Mouse (Mus musculus): ENCODE results near the gene Ttc24. TPM values are rescaled to one million over a fixed set of nuclear protein-coding genes. Genes with fewer than 3 reads are reported as not detected.

Gene Ttc24
- total RNA-seq, 2 experiments from 2014 or later, result not detected

GRCm38 (mm10) chr3:88023192-88024074 lies 54.7 kb downstream of the Ttc24 start:
- H3K27ac ChIP-seq, result peak overlapping the region; percentile 60; the same call in 1 of the 2 replicates
- TF ChIP-seq CTCF (conservative IDR thresholded peaks at IDR 0.05), result peak; percentile 51
- DNase-seq (ENCODE audit: low spot score in 2 of 2), result no peak
- H3K4me3 ChIP-seq, result peak overlapping the region; percentile 60

DNA sequence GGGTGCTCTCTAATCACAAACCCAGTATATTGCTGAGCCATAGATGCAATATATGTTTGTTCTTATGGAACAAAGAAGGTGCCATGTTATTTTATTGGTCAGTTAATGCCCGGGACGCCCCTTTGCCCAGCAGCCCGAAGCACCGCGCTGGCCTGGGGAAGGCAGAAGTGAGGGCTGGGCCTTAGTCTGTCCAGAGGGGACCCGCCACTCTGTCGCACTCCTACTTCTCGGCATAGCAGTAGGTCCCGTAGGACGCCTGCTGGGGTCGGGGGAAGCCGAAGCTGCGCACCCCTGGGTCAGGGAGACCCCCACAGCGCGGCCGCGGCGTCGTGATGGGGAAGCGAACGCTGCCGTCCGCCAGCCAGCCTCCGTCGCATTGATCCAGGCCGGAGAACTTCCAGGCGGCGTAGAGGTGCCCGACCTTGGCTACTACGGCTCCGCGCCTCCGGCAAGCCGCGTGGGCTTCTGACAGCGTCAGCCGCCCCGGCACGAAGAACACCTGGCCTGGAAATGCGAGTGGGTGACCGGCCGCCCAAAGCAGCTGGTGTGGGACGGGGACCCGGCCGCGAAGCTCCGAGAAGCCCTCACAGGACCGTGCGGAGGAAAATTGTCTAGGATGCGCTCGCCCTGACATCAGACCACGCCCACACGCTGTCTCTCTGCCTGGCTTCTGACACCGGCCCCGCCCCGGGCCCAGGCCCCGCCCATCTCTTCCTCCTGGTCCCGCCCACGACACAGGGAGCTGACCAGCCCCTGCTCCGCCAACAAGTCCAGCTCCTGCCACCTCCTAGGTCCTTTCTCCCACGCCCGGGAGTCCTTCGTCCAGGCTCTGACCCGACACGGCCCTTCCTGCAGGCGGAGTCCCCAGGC lies 55.5 kb downstream of the Ttc24 start:
- peak overlapping the region; percentile 60; the same call in 1 of the 2 replicates for H3K27ac ChIP-seq
- DNase-seq (ENCODE audit: low spot score in 2 of 2), result peak; percentile 75 to 76
- TF ChIP-seq CTCF (conservative IDR thresholded peaks at IDR 0.05), result no peak
- peak overlapping the region; percentile 60 for H3K4me3 ChIP-seq

Other genes starting within 250 kb of the Ttc24 start
- gene Sh2d2a, start 231.5 kb downstream of the Ttc24 start, total RNA-seq (2021), result not detected
- gene Prcc, start 192.7 kb downstream of the Ttc24 start, total RNA-seq (2021), result 10 to 100 TPM; 58.0 to 60.0 TPM
- gene Hdgf, start 172.0 kb downstream of the Ttc24 start, total RNA-seq (2021), result 100 to 1,000 TPM; 140 to 146 TPM
- 10 to 100 TPM; 54.3 to 55.1 TPM for gene Mrpl24, start 158.8 kb downstream of the Ttc24 start, total RNA-seq (2021)
- 10 to 100 TPM; 14.2 to 15.8 TPM for gene Isg20l2, start 148.0 kb downstream of the Ttc24 start, total RNA-seq (2021)
- gene Rrnad1, start 147.6 kb downstream of the Ttc24 start, total RNA-seq (2021), result 10 to 100 TPM; 24.7 to 27.4 TPM
- 1 to 10 TPM; 1.6 to 3.7 TPM for gene Crabp2, start 129.6 kb downstream of the Ttc24 start, total RNA-seq (2021)
- 1 to 10 TPM; 4.0 to 4.8 TPM for gene Nes, start 107.2 kb downstream of the Ttc24 start, total RNA-seq (2021)
- gene Bcan, start 78.1 kb downstream of the Ttc24 start, total RNA-seq (2021), result 100 to 1,000 TPM; 309 to 328 TPM
- gene Hapln2, start 50.7 kb downstream of the Ttc24 start, total RNA-seq (2021), result 10 to 100 TPM; 16.2 to 16.5 TPM
- gene Gpatch4, start 35.2 kb downstream of the Ttc24 start, total RNA-seq (2021), result 10 to 100 TPM; 15.0 to 16.5 TPM
- 10 to 100 TPM; 79.2 to 81.8 TPM for gene Naxe, start 19.8 kb downstream of the Ttc24 start, total RNA-seq (2021)
- gene Iqgap3, start 3.7 kb upstream of the Ttc24 start, total RNA-seq (2021), result under 1 TPM; 0.25 to 0.59 TPM
- gene Mef2d, start 64.1 kb upstream of the Ttc24 start, total RNA-seq (2021), result 100 to 1,000 TPM; 206 to 210 TPM
- gene Rhbg, start 176.4 kb upstream of the Ttc24 start, total RNA-seq (2021), result not detected
- under 1 TPM in 1 of 2 experiments, not detected in 1; 0.59 TPM for gene Gm38392, start 208.9 kb upstream of the Ttc24 start, total RNA-seq (2021)
- 1 to 10 TPM; 3.0 to 5.2 TPM for gene Tsacc, start 218.7 kb upstream of the Ttc24 start, total RNA-seq (2021)
- gene Cct3, start 218.8 kb upstream of the Ttc24 start, total RNA-seq (2021), result 100 to 1,000 TPM; 171 to 193 TPM
- gene Glmp, start 246.7 kb upstream of the Ttc24 start, total RNA-seq (2021), result 10 to 100 TPM; 68.9 to 77.9 TPM

Data from layer of hippocampus, adult 2 months (tissue).